Mouse (Mus musculus): ENCODE measurements around the gene Prkca. TPM values are rescaled to one million over a fixed set of nuclear protein-coding genes. Genes with fewer than 3 reads are reported as not detected.

Gene Prkca
- polyA plus RNA-seq, 1 experiment from 2014 or later: 7.8 TPM

DNA sequence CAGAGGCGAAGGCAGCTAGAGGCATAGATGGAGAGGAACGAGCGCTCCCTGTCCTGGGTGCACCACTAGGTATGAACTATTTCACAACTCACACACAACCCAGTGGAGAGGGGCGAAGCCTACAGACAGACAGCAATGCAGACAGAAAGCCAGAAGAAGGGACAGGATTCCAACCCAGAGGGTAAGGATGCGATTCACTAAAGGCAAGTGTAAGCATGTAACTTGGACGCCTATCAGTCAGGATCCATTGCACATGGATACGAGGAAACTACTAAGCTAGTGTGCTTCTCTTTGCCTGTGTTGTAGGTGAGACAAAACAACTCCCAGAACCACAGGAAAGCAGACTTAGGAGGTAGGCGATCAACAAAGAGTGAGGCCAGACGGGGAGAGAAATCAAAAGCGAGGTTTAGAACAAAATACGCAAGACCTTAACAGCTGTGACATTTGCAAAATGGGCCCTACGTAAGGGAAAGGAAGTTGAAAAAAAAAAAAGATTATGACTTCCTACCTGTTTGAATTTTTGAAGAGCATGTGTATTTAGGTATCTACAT lies 70.2 kb downstream of the Prkca start:
- ATAC-seq (ENCODE audit: insufficient number of reproducible peaks, insufficient read depth, low FRiP score, low TSS enrichment, low read depth): no peak
- H3K9ac ChIP-seq (replicated peaks): no peak overlapping the region
- no peaks in the 10 kb centered on the region for H3K36me3 ChIP-seq
- no peaks in the 10 kb centered on the region for H3K27me3 ChIP-seq
- no peak overlapping the region for H3K27ac ChIP-seq
- WGBS: 89% methylated on average over 12 of the region's 12 CpGs
- peaks cover 30% of the 10 kb centered on the region for H3K4me1 ChIP-seq (replicated peaks)
- H3K9me3 ChIP-seq: no peaks in the 10 kb centered on the region
- no peak overlapping the region for H3K4me2 ChIP-seq
- H3K4me3 ChIP-seq (replicated peaks): no peak overlapping the region

DNA sequence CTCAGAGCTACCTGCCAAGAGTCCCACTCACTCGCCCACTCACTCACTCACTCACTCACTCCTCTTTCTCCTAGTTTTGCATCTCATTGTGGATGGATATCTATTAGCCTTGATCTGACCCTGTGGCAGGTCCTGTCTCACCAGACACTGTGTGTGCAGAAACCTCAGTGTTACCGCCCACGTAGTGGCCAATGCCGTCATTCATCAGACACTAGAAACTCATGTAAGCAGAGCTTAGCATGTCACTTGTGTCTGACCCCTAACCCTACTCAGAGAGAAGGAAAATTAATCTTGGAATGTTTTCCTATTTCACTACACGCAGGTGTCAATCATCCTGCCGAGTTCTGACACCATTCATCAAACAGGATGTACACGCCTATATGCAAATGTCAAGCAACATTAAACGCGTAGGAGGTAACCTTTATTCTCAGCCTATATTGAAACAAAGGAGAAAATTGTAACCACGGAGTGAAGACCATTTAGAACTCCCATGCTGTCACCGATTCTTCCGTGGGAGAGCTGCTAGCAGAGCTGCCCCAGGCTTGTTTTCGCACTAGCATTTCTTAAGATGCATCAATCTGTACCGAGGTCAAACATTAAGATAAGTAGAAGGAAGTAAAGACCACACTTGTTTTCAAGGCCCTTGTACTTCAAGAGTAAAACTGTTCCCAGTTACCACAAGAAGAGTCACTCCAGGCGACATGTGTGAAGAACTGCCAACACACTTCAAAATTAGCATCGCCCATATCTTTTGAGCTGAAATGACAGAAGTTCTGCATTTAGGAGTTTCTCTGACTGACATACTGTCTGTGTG lies 70.9 kb downstream of the Prkca start:
- ATAC-seq (ENCODE audit: insufficient number of reproducible peaks, insufficient read depth, low FRiP score, low TSS enrichment, low read depth): no peak
- WGBS: 89% methylated on average over 16 of the region's 16 CpGs
- Histone ChIP-seq H3K4me3 (replicated peaks) (no peak overlapping the region), H3K36me3 (no peaks in the 10 kb centered on the region), H3K4me1 (replicated peaks) (peaks cover 37% of the 10 kb centered on the region), H3K27me3 (no peaks in the 10 kb centered on the region), H3K9me3 (no peaks in the 10 kb centered on the region), H3K27ac (no peak overlapping the region), H3K4me2 (no peak overlapping the region), H3K9ac (replicated peaks) (no peak overlapping the region)

DNA sequence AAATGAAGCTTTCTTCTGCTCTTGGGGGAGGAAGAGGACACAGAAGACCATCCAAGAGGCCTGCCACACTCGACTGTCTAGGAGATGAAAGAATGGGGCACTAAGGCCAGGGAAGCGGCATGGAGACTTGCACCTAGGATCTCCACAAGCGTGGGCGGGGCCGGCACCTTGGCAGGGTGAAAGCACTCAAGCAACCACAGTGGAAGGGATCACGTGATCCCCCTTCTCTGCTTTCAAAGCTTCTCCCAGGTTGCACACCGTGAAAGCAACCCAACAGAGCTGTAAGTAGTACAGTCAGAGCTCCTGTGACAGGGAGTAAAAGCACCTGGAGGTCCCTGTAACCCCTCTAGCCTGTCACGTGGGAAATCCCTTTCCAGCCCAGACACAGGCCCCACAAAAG lies 72.4 kb downstream of the Prkca start:
- ATAC-seq (ENCODE audit: insufficient number of reproducible peaks, insufficient read depth, low FRiP score, low TSS enrichment, low read depth): no peak
- WGBS: 37% methylated on average over 8 of the region's 8 CpGs
- Histone ChIP-seq H3K27me3 (no peaks in the 10 kb centered on the region), H3K36me3 (no peaks in the 10 kb centered on the region), H3K9me3 (no peaks in the 10 kb centered on the region), H3K27ac (peak overlapping the region; percentile 50; the same call in 1 of the 2 replicates), H3K9ac (replicated peaks) (no peak overlapping the region), H3K4me1 (replicated peaks) (peaks cover 42% of the 10 kb centered on the region), H3K4me3 (replicated peaks) (no peak overlapping the region), H3K4me2 (no peak overlapping the region)

DNA sequence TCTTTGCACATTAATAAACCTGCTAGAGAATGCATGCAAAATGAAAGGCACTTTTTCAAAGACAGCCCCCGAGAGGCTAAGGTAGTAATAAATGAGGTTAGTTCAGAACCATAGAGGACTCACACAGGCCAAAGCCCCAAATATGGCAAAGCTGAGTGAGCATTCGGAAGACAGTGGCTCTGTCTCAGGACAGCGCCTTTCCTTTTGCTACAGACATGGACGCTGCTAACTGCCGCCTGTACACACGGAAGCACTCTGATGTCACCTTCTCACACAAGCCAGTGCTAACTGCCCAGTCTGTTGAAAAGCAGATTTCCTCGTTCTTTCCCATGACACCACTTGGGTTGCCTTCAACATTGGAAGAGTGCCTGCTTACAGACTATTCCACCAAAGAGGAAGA lies 74.2 kb downstream of the Prkca start:
- H3K27ac ChIP-seq: peak overlapping the region; percentile 71; the same call in 1 of the 2 replicates
- no peak overlapping the region for H3K4me2 ChIP-seq
- H3K27me3 ChIP-seq: no peaks in the 10 kb centered on the region
- no peak for ATAC-seq (ENCODE audit: insufficient number of reproducible peaks, insufficient read depth, low FRiP score, low TSS enrichment, low read depth)
- H3K9me3 ChIP-seq: no peaks in the 10 kb centered on the region
- H3K4me1 ChIP-seq (replicated peaks): peaks cover 42% of the 10 kb centered on the region
- no peak overlapping the region for H3K4me3 ChIP-seq (replicated peaks)
- no peak overlapping the region for H3K9ac ChIP-seq (replicated peaks)
- 75% methylated on average over 7 of the region's 7 CpGs for WGBS
- no peaks in the 10 kb centered on the region for H3K36me3 ChIP-seq

DNA sequence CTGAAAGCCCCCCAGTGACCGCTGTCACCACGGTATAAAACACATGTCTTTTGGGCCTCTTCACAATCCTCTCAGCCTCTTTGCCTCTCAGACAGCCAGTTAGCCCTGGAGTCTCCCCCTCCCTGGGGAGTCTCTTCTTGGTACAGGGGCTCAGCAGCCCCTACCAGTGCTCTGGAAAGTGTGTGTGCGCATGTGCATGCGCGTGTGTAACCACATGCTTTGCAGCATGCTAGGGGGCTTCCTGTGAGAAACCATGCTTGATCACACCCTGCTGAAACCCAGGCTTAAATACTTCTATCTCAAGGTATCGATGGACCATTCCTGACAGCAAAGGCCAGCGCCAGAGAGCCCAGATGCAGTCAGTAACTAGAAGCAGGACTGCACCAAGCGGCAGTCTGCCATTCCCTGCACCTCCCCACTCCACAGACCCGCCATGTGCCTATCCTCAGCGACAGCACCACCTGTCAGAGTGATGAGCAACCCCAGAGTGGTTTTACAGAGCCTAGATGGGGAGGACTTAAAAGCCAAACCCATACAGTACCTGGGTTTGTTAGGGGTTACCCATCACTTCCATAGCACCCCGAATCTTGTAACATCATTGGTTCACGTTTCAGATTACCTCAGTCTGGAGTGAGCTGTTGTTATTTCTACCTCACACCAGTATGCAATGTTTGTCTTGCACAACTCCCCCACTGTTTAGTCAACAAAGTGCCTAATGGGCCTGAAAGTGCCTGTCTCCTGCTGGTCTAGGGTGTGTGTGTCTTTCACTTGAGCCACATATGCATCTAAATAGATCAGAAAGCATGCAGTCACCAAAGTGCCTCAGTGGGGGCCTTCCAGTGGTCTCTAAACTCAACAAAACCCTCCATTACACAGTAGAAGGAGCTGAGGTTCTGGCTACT lies 75.1 kb downstream of the Prkca start:
- Histone ChIP-seq H3K9ac (replicated peaks) (no peak overlapping the region), H3K4me2 (no peak overlapping the region), H3K4me1 (replicated peaks) (peaks cover 41% of the 10 kb centered on the region), H3K36me3 (no peaks in the 10 kb centered on the region), H3K27ac (peak overlapping the region; percentile 71), H3K9me3 (no peaks in the 10 kb centered on the region), H3K4me3 (replicated peaks) (no peak overlapping the region), H3K27me3 (no peaks in the 10 kb centered on the region)
- no peak for ATAC-seq (ENCODE audit: insufficient number of reproducible peaks, insufficient read depth, low FRiP score, low TSS enrichment, low read depth)
- WGBS: 60% methylated on average over 12 of the region's 12 CpGs

DNA sequence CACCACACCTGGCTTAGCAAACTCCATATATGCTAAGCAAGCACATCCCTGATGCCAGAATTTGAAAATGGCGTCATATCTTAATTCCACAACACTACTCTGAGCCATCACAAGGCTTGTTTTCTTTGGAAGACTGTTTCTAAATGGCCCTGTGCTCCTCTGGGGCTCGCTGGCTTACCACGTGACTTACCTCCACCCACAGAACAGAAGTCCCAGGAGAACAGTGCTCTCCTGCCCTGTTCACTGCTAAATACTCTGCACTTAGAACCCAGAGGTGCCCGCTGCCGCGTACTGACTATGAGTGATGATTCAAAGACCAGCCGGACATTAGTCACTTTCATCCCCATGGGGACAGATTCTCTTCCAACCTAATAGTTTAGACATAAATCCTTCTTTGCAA lies 75.9 kb downstream of the Prkca start:
- ATAC-seq (ENCODE audit: insufficient number of reproducible peaks, insufficient read depth, low FRiP score, low TSS enrichment, low read depth): no peak
- peaks cover 44% of the 10 kb centered on the region for H3K4me1 ChIP-seq (replicated peaks)
- H3K9me3 ChIP-seq: no peaks in the 10 kb centered on the region
- H3K27me3 ChIP-seq: no peaks in the 10 kb centered on the region
- WGBS: 76% methylated on average over 7 of the region's 7 CpGs
- H3K9ac ChIP-seq (replicated peaks): no peak overlapping the region
- H3K4me3 ChIP-seq (replicated peaks): no peak overlapping the region
- no peak overlapping the region for H3K27ac ChIP-seq
- H3K4me2 ChIP-seq: no peak overlapping the region
- no peaks in the 10 kb centered on the region for H3K36me3 ChIP-seq

DNA sequence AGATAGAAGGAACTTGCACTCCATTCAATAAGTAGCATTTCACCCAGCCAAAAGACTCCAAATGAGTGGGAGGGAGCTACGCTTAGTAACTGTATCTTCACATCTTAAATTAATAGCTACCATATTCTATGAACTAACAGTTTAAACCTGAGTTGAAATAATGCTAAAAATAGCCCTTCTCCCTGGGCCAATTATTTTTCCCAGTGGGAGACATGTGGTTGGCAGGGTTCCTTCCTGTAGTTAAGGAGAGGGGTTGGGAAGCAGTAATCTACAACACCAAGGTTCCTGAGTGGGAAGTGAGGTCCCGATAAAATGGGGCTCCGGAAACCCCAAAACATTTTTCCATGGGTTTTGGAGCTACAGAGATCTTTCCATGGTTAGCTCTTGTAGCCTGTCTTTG lies 76.7 kb downstream of the Prkca start:
- Histone ChIP-seq H3K27me3 (no peaks in the 10 kb centered on the region), H3K4me2 (no peak overlapping the region), H3K27ac (no peak overlapping the region), H3K9ac (replicated peaks) (no peak overlapping the region), H3K4me3 (replicated peaks) (no peak overlapping the region), H3K36me3 (no peaks in the 10 kb centered on the region), H3K4me1 (replicated peaks) (peaks cover 44% of the 10 kb centered on the region), H3K9me3 (no peaks in the 10 kb centered on the region)
- ATAC-seq (ENCODE audit: insufficient number of reproducible peaks, insufficient read depth, low FRiP score, low TSS enrichment, low read depth): no peak
- WGBS: 69% methylated on average over 3 of the region's 3 CpGs

DNA sequence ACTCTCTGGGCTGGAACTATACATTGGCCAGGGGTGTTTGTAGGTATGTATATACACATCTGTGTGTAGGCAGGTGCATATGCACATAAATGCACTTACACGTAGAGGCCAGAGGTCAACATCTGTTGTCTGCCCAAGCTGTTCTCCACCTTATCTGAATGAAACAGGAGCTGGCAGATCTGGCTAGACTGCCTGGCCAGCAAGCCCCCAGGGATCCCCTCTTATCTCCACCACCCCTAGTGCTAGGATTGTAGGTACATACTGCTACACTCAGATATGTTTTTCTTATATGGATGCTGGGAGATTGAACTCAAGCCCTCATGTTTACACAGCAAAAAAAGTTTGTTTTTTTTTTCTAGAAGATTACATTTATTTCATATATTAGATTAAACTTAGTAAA lies 79.9 kb downstream of the Prkca start:
- WGBS: 79% methylated on average over 1 of the region's 1 CpGs
- H3K36me3 ChIP-seq: no peaks in the 10 kb centered on the region
- ATAC-seq (ENCODE audit: insufficient number of reproducible peaks, insufficient read depth, low FRiP score, low TSS enrichment, low read depth): no peak
- H3K4me2 ChIP-seq: no peak overlapping the region
- H3K27ac ChIP-seq: no peak overlapping the region
- H3K4me3 ChIP-seq (replicated peaks): no peak overlapping the region
- H3K27me3 ChIP-seq: no peaks in the 10 kb centered on the region
- H3K9ac ChIP-seq (replicated peaks): no peak overlapping the region
- no peaks in the 10 kb centered on the region for H3K9me3 ChIP-seq
- H3K4me1 ChIP-seq (replicated peaks): peaks cover 51% of the 10 kb centered on the region

DNA sequence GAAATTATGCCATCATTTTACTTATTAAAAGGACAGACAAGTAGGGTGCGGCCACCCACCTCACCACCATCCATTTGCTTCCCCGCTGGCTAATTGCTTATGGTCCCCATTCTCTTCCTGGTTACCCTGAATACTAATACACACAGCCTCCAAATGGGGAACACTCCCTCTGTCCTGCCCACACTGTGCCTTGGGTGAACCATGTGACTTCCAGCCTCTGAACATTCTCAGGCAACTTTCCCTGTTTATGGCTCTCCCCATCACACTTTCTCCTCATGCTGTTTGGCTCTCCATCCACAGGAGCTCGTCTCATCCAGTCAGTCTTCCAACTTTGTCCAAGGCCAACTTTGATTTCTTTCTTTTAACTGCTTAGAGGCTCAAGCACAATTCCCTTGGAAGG lies 80.3 kb downstream of the Prkca start:
- no peak overlapping the region for H3K4me3 ChIP-seq (replicated peaks)
- H3K9ac ChIP-seq (replicated peaks): no peak overlapping the region
- no peak overlapping the region for H3K4me2 ChIP-seq
- H3K27ac ChIP-seq: no peak overlapping the region
- H3K9me3 ChIP-seq: no peaks in the 10 kb centered on the region
- H3K4me1 ChIP-seq (replicated peaks): peaks cover 50% of the 10 kb centered on the region
- H3K36me3 ChIP-seq: no peaks in the 10 kb centered on the region
- 63% methylated on average over 3 of the region's 3 CpGs for WGBS
- ATAC-seq (ENCODE audit: insufficient number of reproducible peaks, insufficient read depth, low FRiP score, low TSS enrichment, low read depth): no peak
- H3K27me3 ChIP-seq: no peaks in the 10 kb centered on the region

DNA sequence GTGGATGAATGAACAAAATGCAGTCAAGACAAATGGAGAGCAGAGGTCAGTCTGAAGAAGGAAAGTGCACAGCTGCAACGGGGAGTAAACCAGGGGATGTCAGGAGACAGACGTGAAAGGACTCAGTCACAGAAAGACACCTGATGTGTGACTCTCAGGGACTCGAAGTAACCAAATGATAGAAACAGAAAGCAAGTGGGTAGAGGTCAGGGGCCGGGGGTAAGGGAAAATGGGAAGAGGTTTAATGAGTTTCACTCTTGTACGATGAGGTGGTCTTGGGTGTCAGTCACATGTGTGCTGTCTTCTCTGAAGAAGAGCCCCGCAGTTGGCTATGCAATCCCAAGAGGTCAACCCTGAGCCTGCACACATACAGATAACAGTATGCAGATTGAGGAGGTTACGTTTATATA lies 82.0 kb downstream of the Prkca start:
- no peaks in the 10 kb centered on the region for H3K36me3 ChIP-seq
- ATAC-seq (ENCODE audit: insufficient number of reproducible peaks, insufficient read depth, low FRiP score, low TSS enrichment, low read depth): no peak
- no peak overlapping the region for H3K4me2 ChIP-seq
- H3K9ac ChIP-seq (replicated peaks): no peak overlapping the region
- no peaks in the 10 kb centered on the region for H3K9me3 ChIP-seq
- H3K4me1 ChIP-seq (replicated peaks): peaks cover 36% of the 10 kb centered on the region
- 58% methylated on average over 7 of the region's 7 CpGs for WGBS
- H3K27me3 ChIP-seq: no peaks in the 10 kb centered on the region
- no peak overlapping the region for H3K4me3 ChIP-seq (replicated peaks)
- H3K27ac ChIP-seq: no peak overlapping the region

DNA sequence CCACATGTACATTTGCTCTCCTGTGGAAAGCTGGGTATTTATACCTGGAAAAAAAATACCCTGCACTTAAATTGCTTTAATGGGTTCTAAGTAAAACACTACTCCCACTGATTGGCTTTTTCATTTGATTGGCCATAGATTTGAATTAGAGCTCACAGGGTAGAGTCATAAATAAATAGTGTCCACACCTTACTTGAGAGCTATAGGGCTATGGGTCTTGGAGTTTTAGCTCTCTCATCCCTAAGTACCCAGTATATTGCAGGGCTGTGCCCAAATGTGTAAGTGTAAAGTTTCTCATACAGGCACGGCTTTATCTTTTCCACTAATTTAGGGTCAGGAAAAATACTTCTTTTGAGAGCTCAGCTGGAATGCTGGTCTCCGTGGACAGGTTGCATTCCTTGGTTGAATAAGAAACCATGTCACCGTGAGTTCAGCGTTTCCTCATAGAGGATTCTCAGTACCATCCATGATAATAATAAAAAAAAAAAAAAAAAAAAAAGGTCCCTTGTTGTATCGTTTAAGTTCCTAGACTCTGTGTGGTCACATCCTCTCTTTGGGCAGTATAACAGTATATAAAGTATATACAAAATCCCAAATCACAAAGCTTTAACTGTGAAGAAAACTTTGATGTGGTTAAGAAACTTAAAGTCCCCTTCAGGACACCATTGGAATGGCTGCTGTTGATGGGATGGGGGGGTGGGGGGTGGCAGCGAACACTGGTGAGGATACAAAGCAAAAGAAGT lies 82.8 kb downstream of the Prkca start:
- H3K4me2 ChIP-seq: no peak overlapping the region
- 64% methylated on average over 6 of the region's 6 CpGs for WGBS
- no peak overlapping the region; the same call in 1 of the 2 replicates for H3K27ac ChIP-seq
- ATAC-seq (ENCODE audit: insufficient number of reproducible peaks, insufficient read depth, low FRiP score, low TSS enrichment, low read depth): peak; percentile 76
- H3K27me3 ChIP-seq: no peaks in the 10 kb centered on the region
- no peaks in the 10 kb centered on the region for H3K36me3 ChIP-seq
- no peak overlapping the region for H3K9ac ChIP-seq (replicated peaks)
- no peak overlapping the region for H3K4me3 ChIP-seq (replicated peaks)
- peaks cover 36% of the 10 kb centered on the region for H3K4me1 ChIP-seq (replicated peaks)
- H3K9me3 ChIP-seq: no peaks in the 10 kb centered on the region

All from limb, embryonic 12.5 days (tissue).